Mouse (Mus musculus): Measurements from ENCODE around the gene Lrmda. TPM values are rescaled to one million over a fixed set of nuclear protein-coding genes. Genes with fewer than 3 reads are reported as not detected.

The Lrmda gene
- total and polyA plus RNA-seq, 2 experiments from 2014 or later, result 0.38 to 0.82 TPM

- TF ChIP-seq EP300 (IDR thresholded peaks at IDR 0.05; ENCODE audit: low read depth) (no peak), CTCF (IDR thresholded peaks at IDR 0.05; ENCODE audit: low read depth) (no peak)
Measured at GRCm38 (mm10) chr14:22905741-22906667, 886.5 kb downstream of the Lrmda start.

GRCm38 (mm10) chr14:22906716-22907115 is 887.2 kb downstream of the Lrmda start:
- no peak overlapping the region for H3K27ac ChIP-seq (ENCODE audit: low read depth)
- no peak overlapping the region for H3K9ac ChIP-seq (replicated peaks; ENCODE audit: low read depth, low read length)
- no peaks in the 10 kb centered on the region for H3K9me3 ChIP-seq (replicated peaks; ENCODE audit: control insufficient read depth, low read length)
- no peaks in the 10 kb centered on the region for H3K27me3 ChIP-seq (ENCODE audit: control insufficient read depth, insufficient read depth, low read length)
- no peaks in the 10 kb centered on the region for H3K4me1 ChIP-seq (ENCODE audit: control insufficient read depth, insufficient read depth)
- 55% methylated on average over 4 of the region's 4 CpGs for WGBS
- ATAC-seq (ENCODE audit: insufficient read depth, low read depth), result no peak
- H3K4me3 ChIP-seq (ENCODE audit: low read depth, low read length), result no peak overlapping the region
- no peak overlapping the region for H3K4me2 ChIP-seq (ENCODE audit: low read depth, low read length)
- TF ChIP-seq CTCF (IDR thresholded peaks at IDR 0.05; ENCODE audit: low read depth), result no peak
- TF ChIP-seq EP300 (IDR thresholded peaks at IDR 0.05; ENCODE audit: low read depth), result no peak
- no peaks in the 10 kb centered on the region for H3K36me3 ChIP-seq (replicated peaks; ENCODE audit: control insufficient read depth, insufficient read depth, low read length)
- no peak for DNase-seq (ENCODE audit: low spot score)

More at GRCm38 (mm10) chr14:22905741-22906667, 886.5 kb downstream of the Lrmda start:
- ATAC-seq (ENCODE audit: insufficient read depth, low read depth) (no peak), DNase-seq (ENCODE audit: low spot score) (no peak)
- Histone ChIP-seq H3K36me3 (replicated peaks; ENCODE audit: control insufficient read depth, insufficient read depth, low read length) (no peaks in the 10 kb centered on the region), H3K27me3 (ENCODE audit: control insufficient read depth, insufficient read depth, low read length) (no peaks in the 10 kb centered on the region), H3K4me1 (ENCODE audit: control insufficient read depth, insufficient read depth) (no peaks in the 10 kb centered on the region), H3K4me3 (ENCODE audit: low read depth, low read length) (no peak overlapping the region), H3K9ac (replicated peaks; ENCODE audit: low read depth, low read length) (no peak overlapping the region), H3K4me2 (ENCODE audit: low read depth, low read length) (no peak overlapping the region), H3K9me3 (replicated peaks; ENCODE audit: control insufficient read depth, low read length) (no peaks in the 10 kb centered on the region), H3K27ac (ENCODE audit: low read depth) (no peak overlapping the region)
- WGBS, result 72% methylated on average over 7 of the region's 7 CpGs

GRCm38 (mm10) chr14:22907221-22907620 is 887.7 kb downstream of the Lrmda start:
- TF ChIP-seq EP300 (IDR thresholded peaks at IDR 0.05; ENCODE audit: low read depth), result no peak
- no peak for TF ChIP-seq CTCF (IDR thresholded peaks at IDR 0.05; ENCODE audit: low read depth)
- no peak overlapping the region for H3K27ac ChIP-seq (ENCODE audit: low read depth)
- no peaks in the 10 kb centered on the region for H3K36me3 ChIP-seq (replicated peaks; ENCODE audit: control insufficient read depth, insufficient read depth, low read length)
- no peaks in the 10 kb centered on the region for H3K9me3 ChIP-seq (replicated peaks; ENCODE audit: control insufficient read depth, low read length)
- H3K4me2 ChIP-seq (ENCODE audit: low read depth, low read length), result no peak overlapping the region
- H3K9ac ChIP-seq (replicated peaks; ENCODE audit: low read depth, low read length), result no peak overlapping the region
- DNase-seq (ENCODE audit: low spot score) (no peak), ATAC-seq (ENCODE audit: insufficient read depth, low read depth) (no peak)
- WGBS, result 71% methylated on average over 4 of the region's 4 CpGs
- H3K4me1 ChIP-seq (ENCODE audit: control insufficient read depth, insufficient read depth), result no peaks in the 10 kb centered on the region
- no peak overlapping the region for H3K4me3 ChIP-seq (ENCODE audit: low read depth, low read length)
- H3K27me3 ChIP-seq (ENCODE audit: control insufficient read depth, insufficient read depth, low read length), result no peaks in the 10 kb centered on the region

GRCm38 (mm10) chr14:22908006-22908405 is 888.5 kb downstream of the Lrmda start:
- DNase-seq (ENCODE audit: low spot score) (no peak), ATAC-seq (ENCODE audit: insufficient read depth, low read depth) (no peak)
- Histone ChIP-seq H3K4me2 (ENCODE audit: low read depth, low read length) (no peak overlapping the region), H3K27me3 (ENCODE audit: control insufficient read depth, insufficient read depth, low read length) (no peaks in the 10 kb centered on the region), H3K27ac (ENCODE audit: low read depth) (no peak overlapping the region), H3K4me3 (ENCODE audit: low read depth, low read length) (no peak overlapping the region), H3K4me1 (ENCODE audit: control insufficient read depth, insufficient read depth) (no peaks in the 10 kb centered on the region), H3K36me3 (replicated peaks; ENCODE audit: control insufficient read depth, insufficient read depth, low read length) (no peaks in the 10 kb centered on the region), H3K9me3 (replicated peaks; ENCODE audit: control insufficient read depth, low read length) (no peaks in the 10 kb centered on the region), H3K9ac (replicated peaks; ENCODE audit: low read depth, low read length) (no peak overlapping the region)
- TF ChIP-seq CTCF (IDR thresholded peaks at IDR 0.05; ENCODE audit: low read depth), result no peak
- no peak for TF ChIP-seq EP300 (IDR thresholded peaks at IDR 0.05; ENCODE audit: low read depth)
- WGBS, result 77% methylated on average over 2 of the region's 2 CpGs

- H3K4me2 ChIP-seq (ENCODE audit: low read depth, low read length), result no peak overlapping the region
- TF ChIP-seq EP300 (IDR thresholded peaks at IDR 0.05; ENCODE audit: low read depth), result no peak
- no peak for TF ChIP-seq CTCF (IDR thresholded peaks at IDR 0.05; ENCODE audit: low read depth)
- H3K9ac ChIP-seq (replicated peaks; ENCODE audit: low read depth, low read length), result no peak overlapping the region
- WGBS, result 92% methylated on average over 3 of the region's 3 CpGs
- DNase-seq (ENCODE audit: low spot score) (no peak), ATAC-seq (ENCODE audit: insufficient read depth, low read depth) (no peak)
- H3K4me1 ChIP-seq (ENCODE audit: control insufficient read depth, insufficient read depth), result no peaks in the 10 kb centered on the region
- no peaks in the 10 kb centered on the region for H3K9me3 ChIP-seq (replicated peaks; ENCODE audit: control insufficient read depth, low read length)
- no peak overlapping the region for H3K27ac ChIP-seq (ENCODE audit: low read depth)
- H3K27me3 ChIP-seq (ENCODE audit: control insufficient read depth, insufficient read depth, low read length), result no peaks in the 10 kb centered on the region
- no peaks in the 10 kb centered on the region for H3K36me3 ChIP-seq (replicated peaks; ENCODE audit: control insufficient read depth, insufficient read depth, low read length)
- no peak overlapping the region for H3K4me3 ChIP-seq (ENCODE audit: low read depth, low read length)
Measured at GRCm38 (mm10) chr14:22915463-22915862, 896.0 kb downstream of the Lrmda start.

Measured in heart, postnatal 0 days (tissue).